Mouse (Mus musculus) forelimb bud, embryonic 11.5 days (tissue): ENCODE results near the gene Magt1.
"Not testable (repeated sequence)": the region's sequence is repeated elsewhere in the genome, so short reads cannot be mapped to it uniquely, and the experiment has no call there.

Source experiments
- DNase-seq: peaks from one replicate; pipeline ENCODE4 v3.0.0-alpha.2; 2012; ENCODE audit warnings: low read depth, low spot score

Magt1 gene

GRCm38 (mm10) chrX:106011465-106012159, at the start of gene Magt1:
Gene Magt1 (minus strand): TSS chrX:106011906.
- peak; percentile 93 for DNase-seq

GRCm38 (mm10) chrX:106048191-106048590, 36.5 kb upstream of the Magt1 start:
- DNase-seq: peak; percentile 76

GRCm38 (mm10) chrX:106045928-106046327, 34.2 kb upstream of the Magt1 start:
- no peak for DNase-seq

GRCm38 (mm10) chrX:106045455-106045854, 33.7 kb upstream of the Magt1 start:
- peak; percentile 26 for DNase-seq

GRCm38 (mm10) chrX:106043863-106044617, 32.3 kb upstream of the Magt1 start:
- DNase-seq: no peak

- no peak for DNase-seq
These were observed 25.6 kb upstream of the Magt1 start for GRCm38 (mm10) chrX:106037185-106037752.

- DNase-seq: no peak
These were observed 24.0 kb upstream of the Magt1 start for GRCm38 (mm10) chrX:106035727-106036126.

GRCm38 (mm10) chrX:106031124-106031523, 19.4 kb upstream of the Magt1 start:
- DNase-seq: no peak

GRCm38 (mm10) chrX:106030176-106030575, 18.5 kb upstream of the Magt1 start:
- no peak for DNase-seq

GRCm38 (mm10) chrX:106027343-106027674, 15.6 kb upstream of the Magt1 start:
- no peak for DNase-seq

GRCm38 (mm10) chrX:106026418-106027342, 15.0 kb upstream of the Magt1 start, which contains the start of gene Atp7a:
Gene Atp7a (plus strand): TSS chrX:106027276.
- peak; percentile 93 for DNase-seq

GRCm38 (mm10) chrX:106017516-106017915, 5.8 kb upstream of the Magt1 start:
- no peak for DNase-seq

- no peak for DNase-seq
These were observed 5.4 kb upstream of the Magt1 start for GRCm38 (mm10) chrX:106017102-106017501.

- peak; percentile 94 for DNase-seq
These were observed 4.0 kb upstream of the Magt1 start, which contains the start of gene Cox7b for GRCm38 (mm10) chrX:106015571-106016322. Gene Cox7b (plus strand): TSS chrX:106015700.

- DNase-seq: not testable (repeated sequence)
These were observed 3.2 kb upstream of the Magt1 start for GRCm38 (mm10) chrX:106014741-106015377.

GRCm38 (mm10) chrX:106013217-106013616, 1.5 kb upstream of the Magt1 start:
- DNase-seq: peak; percentile 56

- DNase-seq: no peak
These were observed 853 bp upstream of the Magt1 start for GRCm38 (mm10) chrX:106012559-106012958.

- no peak for DNase-seq
These were observed 944 bp downstream of the Magt1 start for GRCm38 (mm10) chrX:106010762-106011161.

- no peak for DNase-seq
These were observed 10.1 kb downstream of the Magt1 start for GRCm38 (mm10) chrX:106001605-106002004.

- DNase-seq: not testable (repeated sequence)
These were observed 54.6 kb downstream of the Magt1 start for GRCm38 (mm10) chrX:105957091-105957490.
